Mouse (Mus musculus) heart, adult 2 months (tissue): ENCODE measurements around the gene Homer1.

Experiments
- CTCF ChIP-seq: fragments of 200-600 bp; IDR thresholded peaks from 2 replicates; pipeline ENCODE4 v1.8.1; 2022; ENCODE audit warnings: antibody characterized with exemption, mild to moderate bottlenecking, moderate library complexity
- EP300 ChIP-seq: fragments of 200-500 bp; IDR thresholded peaks from 2 replicates; pipeline ENCODE4 v1.6.1; 2011; ENCODE audit warnings: low read depth, low read length, control low read depth; ENCODE audit not compliant: insufficient read depth
- POLR2A ChIP-seq: fragments of 200-500 bp; IDR thresholded peaks from 2 replicates; pipeline ENCODE4 v1.6.1; 2011; ENCODE audit warnings: mild to moderate bottlenecking, low read depth, low read length, control low read depth; ENCODE audit not compliant: insufficient read depth

DNA sequence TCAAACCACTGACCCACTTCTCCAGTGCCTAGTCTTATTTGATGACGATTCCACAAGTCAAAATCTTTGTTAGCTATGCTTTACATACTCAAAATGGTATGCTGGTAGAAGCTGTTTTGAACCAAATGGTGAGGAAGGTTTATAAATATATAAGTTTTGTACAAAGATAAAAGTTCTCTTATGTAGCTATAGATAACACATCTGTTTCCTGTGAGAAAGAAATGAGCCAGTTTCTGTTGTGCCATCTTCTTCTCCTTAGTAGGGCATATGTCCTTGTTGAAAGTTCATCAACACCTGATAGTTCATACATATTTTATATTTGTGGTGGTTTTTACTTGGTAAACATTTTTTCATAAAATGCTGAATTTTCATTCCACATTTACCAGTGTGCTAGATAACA is 45.0 kb downstream of the Homer1 start:
- TF ChIP-seq POLR2A = no peak
- no peak for TF ChIP-seq EP300
- no peak for TF ChIP-seq CTCF
